Mouse (Mus musculus): Measurements from ENCODE around the gene Ttll11.

Ttll11 gene

GRCm38 (mm10) chr2:35767834-35768537, 211.7 kb downstream of the Ttll11 start:
- DNase-seq (ENCODE audit: low spot score in 2 of 2): no peak

GRCm38 (mm10) chr2:35764328-35764727, 215.4 kb downstream of the Ttll11 start:
- no peak for DNase-seq (ENCODE audit: low spot score in 2 of 2)

GRCm38 (mm10) chr2:35763818-35764217, 215.9 kb downstream of the Ttll11 start:
- DNase-seq (ENCODE audit: low spot score in 2 of 2): no peak

GRCm38 (mm10) chr2:35761458-35761857, 218.3 kb downstream of the Ttll11 start:
- no peak for DNase-seq (ENCODE audit: low spot score in 2 of 2)

- no peak for DNase-seq (ENCODE audit: low spot score in 2 of 2)
These were observed 218.8 kb downstream of the Ttll11 start for GRCm38 (mm10) chr2:35760867-35761266.

- no peak for DNase-seq (ENCODE audit: low spot score in 2 of 2)
These were observed 219.4 kb downstream of the Ttll11 start for GRCm38 (mm10) chr2:35760352-35760751.

GRCm38 (mm10) chr2:35756467-35756866, 223.2 kb downstream of the Ttll11 start:
- peak in 1 of 2 experiments; percentile 20 for DNase-seq (ENCODE audit: low spot score in 2 of 2)

- no peak for DNase-seq (ENCODE audit: low spot score in 2 of 2)
These were observed 227.8 kb downstream of the Ttll11 start for GRCm38 (mm10) chr2:35751781-35752505.

GRCm38 (mm10) chr2:35750533-35751141, 229.1 kb downstream of the Ttll11 start:
- DNase-seq (ENCODE audit: low spot score in 2 of 2): no peak

GRCm38 (mm10) chr2:35747371-35748035, 232.2 kb downstream of the Ttll11 start:
- no peak for DNase-seq (ENCODE audit: low spot score in 2 of 2)

GRCm38 (mm10) chr2:35746638-35747037, 233.1 kb downstream of the Ttll11 start:
- DNase-seq (ENCODE audit: low spot score in 2 of 2): no peak

- no peak for DNase-seq (ENCODE audit: low spot score in 2 of 2)
These were observed 233.8 kb downstream of the Ttll11 start for GRCm38 (mm10) chr2:35745876-35746275.

GRCm38 (mm10) chr2:35739669-35740254, 240.0 kb downstream of the Ttll11 start:
- DNase-seq (ENCODE audit: low spot score in 2 of 2): no peak

- no peak for DNase-seq (ENCODE audit: low spot score in 2 of 2)
These were observed 242.2 kb downstream of the Ttll11 start for GRCm38 (mm10) chr2:35737467-35738027.

GRCm38 (mm10) chr2:35736061-35736460, 243.7 kb downstream of the Ttll11 start:
- DNase-seq (ENCODE audit: low spot score in 2 of 2): no peak

GRCm38 (mm10) chr2:35735001-35735400, 244.7 kb downstream of the Ttll11 start:
- no peak for DNase-seq (ENCODE audit: low spot score in 2 of 2)

- peak; percentile 35 to 72 for DNase-seq (ENCODE audit: low spot score in 2 of 2)
These were observed 247.9 kb downstream of the Ttll11 start for GRCm38 (mm10) chr2:35731671-35732449.

GRCm38 (mm10) chr2:35729077-35730065, 250.3 kb downstream of the Ttll11 start:
- DNase-seq (ENCODE audit: low spot score in 2 of 2): peak in 1 of 2 experiments; percentile 49

GRCm38 (mm10) chr2:35728633-35729032, 251.1 kb downstream of the Ttll11 start:
- no peak for DNase-seq (ENCODE audit: low spot score in 2 of 2)
